12 mouse cellular contexts compared by ENCODE assay signal in the genomic region with DNA sequence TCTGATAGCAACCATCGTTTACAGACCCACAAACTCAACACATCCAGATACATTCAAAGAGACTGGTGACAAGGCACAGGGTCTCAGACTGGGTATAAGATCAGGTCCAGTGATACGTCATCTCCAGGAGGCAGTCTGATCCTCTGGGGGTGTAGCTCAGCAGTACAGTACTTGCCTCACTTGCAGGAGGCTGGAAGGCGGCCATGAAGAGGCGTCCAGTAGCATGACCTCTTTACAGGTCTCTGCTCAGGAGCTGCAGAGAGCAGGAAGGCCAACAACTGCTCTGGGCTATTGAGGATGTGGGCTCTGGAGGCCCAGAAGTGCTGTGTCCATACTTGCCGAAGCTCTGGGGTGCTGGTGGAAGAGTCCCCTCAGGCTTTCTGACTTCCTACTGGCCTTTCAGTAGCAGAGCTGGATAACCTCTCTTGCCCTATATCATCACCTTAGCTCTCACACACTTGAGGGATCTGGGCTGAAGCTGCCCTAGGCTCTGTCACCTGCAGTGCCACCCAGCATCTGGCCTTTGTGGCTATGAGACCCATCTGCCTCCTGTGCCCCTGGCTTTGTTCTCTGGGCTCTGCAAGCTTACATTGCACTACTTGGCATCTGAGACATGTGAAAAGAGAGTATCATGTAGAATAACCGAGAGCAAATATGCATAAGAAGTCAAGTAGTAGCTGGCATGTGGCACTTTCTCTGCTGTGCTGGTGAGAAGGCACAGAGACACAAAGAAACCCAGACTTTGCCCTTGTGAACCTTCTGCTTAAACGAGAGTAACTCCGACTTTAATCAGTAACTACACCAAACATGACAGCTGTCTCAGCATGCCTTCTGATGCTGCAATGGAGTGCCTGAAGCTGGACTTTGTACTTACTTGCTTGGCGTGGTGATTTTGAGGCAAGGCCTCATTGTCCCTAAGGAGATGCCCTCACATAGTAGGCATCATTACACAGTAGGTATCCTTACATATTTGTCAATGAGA.
DNase-seq lines count a peak whose midpoint lies in the region; TF ChIP-seq lines count a peak whose summit lies in the region.
"Had no signal": no experiment of that assay in that cellular context is flagged by ENCODE, and none has a peak within 500 bp of the region (broad histone marks: within the 10 kb centered on the region; RNA-seq: fewer than 3 reads in every experiment).

No protein-coding gene starts in this region.

- H3K27me3 ChIP-seq in kidney, adult 2 months (replicated peaks; ENCODE audit: control insufficient read depth, insufficient read depth, low read length), result no peaks in the 10 kb centered on the region
- H3K27me3 ChIP-seq: hindbrain, embryonic 15.5 days; neural tube, embryonic 12.5 days had no signal

- H3K27ac ChIP-seq in layer of hippocampus, adult 2 months, result peak overlapping the region; percentile 62
- H3K27ac ChIP-seq in kidney, adult 2 months (ENCODE audit: insufficient read depth, low read depth, low read length), result peak overlapping the region; percentile 95
- H3K27ac ChIP-seq: hindbrain, embryonic 15.5 days; neural tube, embryonic 12.5 days had no signal

- intact Hi-C loops in heart, postnatal 25 days (cut with DNase I), result no loop called here

- no peak overlapping the region for H3K4me3 ChIP-seq in layer of hippocampus, adult 2 months
- no peak overlapping the region for H3K4me3 ChIP-seq in kidney, adult 2 months (ENCODE audit: insufficient read depth, low read depth, low read length)
- H3K4me3 ChIP-seq: hindbrain, embryonic 15.5 days; neural tube, embryonic 12.5 days had no signal

- no peak for TF ChIP-seq POLR2A in kidney, adult 2 months (IDR thresholded peaks at IDR 0.05; ENCODE audit: low read depth, low read length)

- H3K4me1 ChIP-seq in kidney, adult 2 months (ENCODE audit: control insufficient read depth, insufficient read depth, low read length), result peaks cover 19% of the 10 kb centered on the region; the same call in 1 of the 2 replicates
- H3K4me1 ChIP-seq: hindbrain, embryonic 15.5 days; neural tube, embryonic 12.5 days had no signal

- DNase-seq in layer of hippocampus, adult 2 months (ENCODE audit: low spot score in 2 of 2), result no peak
- no peak for DNase-seq in layer of hippocampus, adult 9-11 months
- DNase-seq in kidney, adult 2 months, result peak; percentile 93
- DNase-seq in kidney, postnatal 36 days, result peak; percentile 76 to 89
- DNase-seq in thymus, postnatal 36 days, result peak; percentile 41 to 64
- DNase-seq in embryo, embryonic 11 days, result no peak
- no peak for DNase-seq in heart, postnatal 25 days (ENCODE audit: low spot score)
- DNase-seq in heart, adult 18-20 months, result no peak
- DNase-seq: cerebellum, adult 9-11 months; lung, adult 2 months had no signal

- WGBS in kidney, adult 2 months, result 54% methylated on average over 9 of the region's 9 CpGs

- H3K36me3 ChIP-seq in kidney, adult 2 months (ENCODE audit: control insufficient read depth, insufficient read depth, low read length), result no peaks in the 10 kb centered on the region
- H3K36me3 ChIP-seq: hindbrain, embryonic 15.5 days; neural tube, embryonic 12.5 days had no signal

- no peak for TF ChIP-seq CTCF in layer of hippocampus, adult 2 months (conservative IDR thresholded peaks at IDR 0.05)
- TF ChIP-seq CTCF in kidney, adult 2 months (conservative IDR thresholded peaks at IDR 0.05; ENCODE audit: insufficient read depth, insufficient read length, low read depth, low read length), result no peak

Comparison
In these comparisons a context has a peak if more than half of its experiments do, and no peak if none do; other contexts are left out.
1. DNase-seq: peak in kidney, adult 2 months (single experiment), kidney, postnatal 36 days (2 of 2) and thymus, postnatal 36 days (2 of 2); none in layer of hippocampus, adult 2 months (0 of 2), layer of hippocampus, adult 9-11 months (single experiment), embryo, embryonic 11 days (single experiment), heart, postnatal 25 days (single experiment) and heart, adult 18-20 months (0 of 2).